Mouse (Mus musculus) layer of hippocampus, adult 9-10 months (tissue): ENCODE results near the gene Ybx2.

Source experiments
- DNase-seq: peaks from one replicate; pipeline ENCODE4 v3.0.0; 2022; ENCODE audit warnings: low spot score

Ybx2 gene

GRCm38 (mm10) chr11:69964650-69965270 lies 29.2 kb downstream of the Ybx2 start, which contains the start of gene Cldn7:
Gene Cldn7 (plus strand): TSS chr11:69964779.
- no peak for DNase-seq

GRCm38 (mm10) chr11:69965271-69966005 lies 29.8 kb downstream of the Ybx2 start:
- DNase-seq = no peak

GRCm38 (mm10) chr11:69966006-69966859 lies 30.6 kb downstream of the Ybx2 start:
- no peak for DNase-seq

- DNase-seq = no peak
These were observed 31.4 kb downstream of the Ybx2 start for GRCm38 (mm10) chr11:69966860-69967517.

- DNase-seq = no peak
These were observed 33.2 kb downstream of the Ybx2 start for GRCm38 (mm10) chr11:69968793-69969192.

- no peak for DNase-seq
These were observed 34.6 kb downstream of the Ybx2 start for GRCm38 (mm10) chr11:69970222-69970621.

GRCm38 (mm10) chr11:69970775-69971174 lies 35.2 kb downstream of the Ybx2 start:
- no peak for DNase-seq

- DNase-seq = no peak
These were observed 39.3 kb downstream of the Ybx2 start for GRCm38 (mm10) chr11:69974907-69975306.

GRCm38 (mm10) chr11:69976271-69976670 lies 40.7 kb downstream of the Ybx2 start:
- DNase-seq = no peak

- no peak for DNase-seq
These were observed 44.2 kb downstream of the Ybx2 start for GRCm38 (mm10) chr11:69979827-69980195.

GRCm38 (mm10) chr11:69980196-69981140 lies 44.9 kb downstream of the Ybx2 start:
- DNase-seq = peak; percentile 99

- DNase-seq = no peak
These were observed 45.7 kb downstream of the Ybx2 start, which contains the start of gene Ctdnep1 for GRCm38 (mm10) chr11:69981141-69981762. Gene Ctdnep1 (plus strand): TSS chr11:69981156.

GRCm38 (mm10) chr11:69982225-69982624 lies 46.6 kb downstream of the Ybx2 start, which contains the start of gene Elp5:
Gene Elp5 (minus strand): TSS chr11:69982517.
- DNase-seq = no peak

GRCm38 (mm10) chr11:69982877-69983276 lies 47.3 kb downstream of the Ybx2 start:
- no peak for DNase-seq

GRCm38 (mm10) chr11:69983377-69983776 lies 47.8 kb downstream of the Ybx2 start:
- DNase-seq = no peak

GRCm38 (mm10) chr11:69984431-69984830 lies 48.8 kb downstream of the Ybx2 start:
- DNase-seq = no peak

- no peak for DNase-seq
These were observed 54.4 kb downstream of the Ybx2 start for GRCm38 (mm10) chr11:69989949-69990348.
